ENCODE assay signal across 11 mouse cellular contexts in the genomic region with DNA sequence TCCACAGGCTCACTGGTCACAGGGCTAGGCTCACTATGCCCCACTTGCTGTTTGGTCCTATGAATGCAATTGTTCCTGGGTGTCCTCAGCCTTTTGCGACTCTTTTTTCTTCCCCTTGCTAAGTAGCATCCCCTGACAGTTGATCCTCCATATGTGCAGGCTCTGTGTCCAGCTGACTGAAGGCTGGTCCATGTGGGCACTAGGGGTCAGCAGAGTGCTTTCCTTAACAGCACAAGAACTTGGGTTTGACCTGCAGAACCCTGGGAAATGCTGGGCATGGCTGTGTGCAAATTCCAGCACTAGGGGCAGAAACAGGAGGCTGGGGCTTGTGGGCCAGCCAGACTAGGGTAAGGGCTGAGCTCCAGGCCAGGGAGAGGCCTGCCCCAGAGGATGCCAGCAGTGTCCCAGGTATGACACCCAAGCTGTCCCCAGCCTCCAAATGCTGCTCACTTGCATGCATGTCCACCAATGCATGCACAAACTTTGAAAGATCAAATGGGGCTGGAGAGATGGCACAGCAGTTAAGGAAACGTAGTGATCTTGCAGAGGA. TPM values are rescaled to one million over a fixed set of nuclear protein-coding genes. Genes with fewer than 3 reads are reported as not detected.
DNase-seq lines count a peak whose midpoint lies in the region; ATAC-seq and TF ChIP-seq lines count a peak whose summit lies in the region.
"Not testable (repeated sequence)": the region's sequence is repeated elsewhere in the genome, so short reads cannot be mapped to it uniquely, and the experiment has no call there.
"Had no signal": no experiment of that assay in that cellular context is flagged by ENCODE, and none has a peak within 500 bp of the region (broad histone marks: within the 10 kb centered on the region; RNA-seq: fewer than 3 reads in every experiment).

No protein-coding gene starts in this region.

- peak in 2 of 3 experiments; percentile 25 to 40; a peak in 4 of 6 replicates for TF ChIP-seq CTCF in MEL (IDR thresholded peaks at IDR 0.05 in 2 of 3, conservative IDR thresholded peaks at IDR 0.05 in 1 of 3; ENCODE audit: control insufficient read depth in 1 of 3, insufficient read depth in 1 of 3, low read depth in 2 of 3, low read length in 3 of 3, poor library complexity in 1 of 3, severe bottlenecking in 1 of 3)
- TF ChIP-seq CTCF in embryonic fibroblast, embryonic 13.5 days (IDR thresholded peaks at IDR 0.05; ENCODE audit: borderline replicate concordance, insufficient read depth, low read length) = peak; percentile 42; the same call in 1 of the 2 replicates
- peak; percentile 70 for TF ChIP-seq CTCF in stomach, postnatal 0 days (IDR thresholded peaks at IDR 0.05; ENCODE audit: low read depth)

- not testable (repeated sequence) for H3K79me2 ChIP-seq in MEL (ENCODE audit: control insufficient read depth, insufficient read depth, low read length, poor library complexity)

- DNase-seq in MEL (ENCODE audit: low read depth, low spot score) = peak; percentile 17
- peak; percentile 14 for DNase-seq in cerebellum, adult 11 months
- peak; percentile 27 for DNase-seq in hindbrain, embryonic 10.5 days (ENCODE audit: low spot score)
- DNase-seq in neural tube, embryonic 11.5 days (ENCODE audit: low spot score) = peak; percentile 46
- peak; percentile 67 for DNase-seq in stomach, postnatal 0 days (ENCODE audit: low spot score)

- not testable (repeated sequence) for H3K4me1 ChIP-seq in MEL (ENCODE audit: control insufficient read depth in 1 of 2, insufficient read depth in 2 of 2, low read length in 2 of 2); embryonic fibroblast, embryonic 13.5 days (ENCODE audit: control insufficient read depth, insufficient read depth, low read length); hindbrain, embryonic 10.5 days (replicated peaks); kidney, embryonic 16.5 days (ENCODE audit: insufficient read depth, low read length); lung, embryonic 16.5 days (replicated peaks; ENCODE audit: control insufficient read depth, insufficient read depth, low read length); neural tube, embryonic 11.5 days (ENCODE audit: control insufficient read depth, insufficient read depth, low read length); stomach, postnatal 0 days (replicated peaks; ENCODE audit: control insufficient read depth, insufficient read depth)

- H3K9ac ChIP-seq in MEL (ENCODE audit: control insufficient read depth, low read depth, low read length, poor library complexity, severe bottlenecking); kidney, embryonic 16.5 days (replicated peaks; ENCODE audit: low read length); lung, embryonic 16.5 days (ENCODE audit: low read length); neural tube, embryonic 11.5 days (ENCODE audit: low read length); stomach, postnatal 0 days (ENCODE audit: low read length): not testable (repeated sequence)

- not testable (repeated sequence) for H3K4me2 ChIP-seq in kidney, embryonic 16.5 days (replicated peaks; ENCODE audit: low read depth, low read length); lung, embryonic 16.5 days (ENCODE audit: low read depth, low read length); neural tube, embryonic 11.5 days (ENCODE audit: low read depth); stomach, postnatal 0 days (replicated peaks; ENCODE audit: low read depth)

- not testable (repeated sequence) for H3K27ac ChIP-seq in MEL (ENCODE audit: control insufficient read depth, low read depth, low read length); embryonic fibroblast, embryonic 13.5 days (ENCODE audit: insufficient read depth, low read length); hindbrain, embryonic 10.5 days; kidney, embryonic 16.5 days (ENCODE audit: low read length); lung, embryonic 16.5 days (ENCODE audit: low read length); neural tube, embryonic 11.5 days (ENCODE audit: low read depth, low read length); stomach, postnatal 0 days (replicated peaks)

- 54% methylated on average over 2 of the region's 2 CpGs for WGBS in hindbrain, embryonic 10.5 days
- WGBS in kidney, embryonic 16.5 days = 52% methylated on average over 2 of the region's 2 CpGs
- WGBS in lung, embryonic 16.5 days = 52% methylated on average over 2 of the region's 2 CpGs
- WGBS in neural tube, embryonic 11.5 days = 73% methylated on average over 2 of the region's 2 CpGs
- whole genome bisulfite sequencing in stomach, postnatal 0 days = 52% methylated on average over 2 of the region's 2 CpGs

- not testable (repeated sequence) for H3K36me3 ChIP-seq in MEL (ENCODE audit: control insufficient read depth in 1 of 2, insufficient read depth in 2 of 2, low read length in 2 of 2); hindbrain, embryonic 10.5 days; kidney, embryonic 16.5 days (ENCODE audit: insufficient read depth, low read length); lung, embryonic 16.5 days (ENCODE audit: control insufficient read depth, insufficient read depth, low read length); neural tube, embryonic 11.5 days (ENCODE audit: control insufficient read depth, insufficient read depth, low read length); stomach, postnatal 0 days (ENCODE audit: control insufficient read depth, insufficient read depth, low read length)

- TF ChIP-seq EP300 in MEL (IDR thresholded peaks at IDR 0.05; ENCODE audit: low read depth in 1 of 2, low read length in 2 of 2); stomach, postnatal 0 days (optimal IDR thresholded peaks at IDR 0.05): not testable (repeated sequence)

- not testable (repeated sequence) for H3K4me3 ChIP-seq in MEL (ENCODE audit: control insufficient read depth in 1 of 2, insufficient read depth in 1 of 2, low read depth in 2 of 2, low read length in 2 of 2); embryonic fibroblast, embryonic 13.5 days (ENCODE audit: insufficient read depth, low read length); hindbrain, embryonic 10.5 days; kidney, embryonic 16.5 days (ENCODE audit: low read length); lung, embryonic 16.5 days (ENCODE audit: low read length); neural tube, embryonic 11.5 days (ENCODE audit: low read depth, low read length); stomach, postnatal 0 days (ENCODE audit: low read depth, low read length)

- H3K9me3 ChIP-seq in MEL (replicated peaks; ENCODE audit: insufficient read depth, low read length); hindbrain, embryonic 10.5 days; kidney, embryonic 16.5 days (ENCODE audit: low read length); lung, embryonic 16.5 days (ENCODE audit: control insufficient read depth, low read length); neural tube, embryonic 11.5 days (ENCODE audit: control insufficient read depth, low read length); stomach, postnatal 0 days (ENCODE audit: control insufficient read depth, low read length): not testable (repeated sequence)

- H3K27me3 ChIP-seq in MEL (ENCODE audit: control insufficient read depth in 1 of 2, insufficient read depth in 2 of 2, low read length in 2 of 2); hindbrain, embryonic 10.5 days (ENCODE audit: insufficient read depth, poor library complexity, severe bottlenecking); kidney, embryonic 16.5 days (ENCODE audit: insufficient read depth, low read length); lung, embryonic 16.5 days (ENCODE audit: control insufficient read depth, insufficient read depth, low read depth, low read length); neural tube, embryonic 11.5 days (ENCODE audit: control insufficient read depth, insufficient read depth, low read length); stomach, postnatal 0 days (ENCODE audit: control insufficient read depth, insufficient read depth, low read length): not testable (repeated sequence)

- TF ChIP-seq RAD21 in MEL (IDR thresholded peaks at IDR 0.05; ENCODE audit: low read depth, low read length) = peak; percentile 11

- not testable (repeated sequence) for TF ChIP-seq POLR2A in MEL (IDR thresholded peaks at IDR 0.05; ENCODE audit: control insufficient read depth in 1 of 2, insufficient read depth in 1 of 2, low read depth in 1 of 2, low read length in 2 of 2, poor library complexity in 1 of 2); embryonic fibroblast, embryonic 13.5 days (IDR thresholded peaks at IDR 0.05; ENCODE audit: low read depth, low read length)

- peak; percentile 63; the same call in 1 of the 2 replicates for ATAC-seq in kidney, embryonic 16.5 days (ENCODE audit: low FRiP score, low TSS enrichment)
- ATAC-seq in lung, embryonic 16.5 days (ENCODE audit: low read depth) = 0 out of 2 replicates have a peak, but pooled peaks have one; percentile 43
- not testable (repeated sequence) for ATAC-seq in neural tube, embryonic 11.5 days (ENCODE audit: insufficient read depth, low FRiP score, low TSS enrichment)
- ATAC-seq in stomach, postnatal 0 days (ENCODE audit: low FRiP score, low TSS enrichment) = 0 out of 2 replicates have a peak, but pooled peaks have one; percentile 55

RNA-seq across cellular contexts. Expression of a gene that starts 25.9 kb away (rescaled TPM):
- 2.3 and 3.7 TPM in 2 replicates for total RNA-seq in MEL (2012; rRNA removed)
- polyA plus RNA-seq in MEL (2012; ENCODE audit: insufficient read depth in 1 of 2, insufficient read length in 2 of 2, low read depth in 1 of 2, low replicate concordance in 2 of 2, missing spikeins in 1 of 2) = 1 to 10 TPM in 1 of 2 experiments, not detected in 1; 6.8 TPM
- not detected in 2 replicates for polyA plus RNA-seq in embryonic fibroblast, embryonic 13.5 days (2011; ENCODE audit: insufficient read length, low read depth, missing spikeins)
- polyA plus RNA-seq in hindbrain, embryonic 10.5 days (2016; fragmentation: Nextera tagmentation; extraction: Ambion mirVana) = 16.7 and 26.9 TPM in 2 replicates
- 8.6 and 8.7 TPM in 2 replicates for polyA plus RNA-seq in kidney, embryonic 16.5 days (2015; fragmentation: Nextera tagmentation; extraction: Ambion mirVana)
- 6.5 and 8.0 TPM in 2 replicates for polyA plus RNA-seq in lung, embryonic 16.5 days (2015; fragmentation: Nextera tagmentation; extraction: Ambion mirVana)
- 12.3 and 12.4 TPM in 2 replicates for polyA plus RNA-seq in neural tube, embryonic 11.5 days (2014; fragmentation: Nextera tagmentation; extraction: Ambion mirVana)
- polyA plus RNA-seq in stomach, postnatal 0 days (2015; fragmentation: Nextera tagmentation; extraction: Ambion mirVana) = 4.8 and 5.9 TPM in 2 replicates
- total RNA-seq: gastrocnemius, adult 18-20 months had no signal
- polyA plus RNA-seq: myocyte had no signal

RNA-seq across cellular contexts. Expression of a gene that starts 49.8 kb away (rescaled TPM):
- total RNA-seq in MEL (2012; rRNA removed) = 0.10 and 0.19 TPM in 2 replicates
- polyA plus RNA-seq in MEL (2012; ENCODE audit: insufficient read depth in 1 of 2, insufficient read length in 2 of 2, low read depth in 1 of 2, low replicate concordance in 2 of 2, missing spikeins in 1 of 2) = under 1 TPM in 1 of 2 experiments, not detected in 1; 0.84 TPM
- polyA plus RNA-seq in embryonic fibroblast, embryonic 13.5 days (2011; ENCODE audit: insufficient read length, low read depth, missing spikeins) = 0.67 and 1.1 TPM in 2 replicates
- polyA plus RNA-seq in hindbrain, embryonic 10.5 days (2016; fragmentation: Nextera tagmentation; extraction: Ambion mirVana) = 0.64 and 1.0 TPM in 2 replicates
- polyA plus RNA-seq in kidney, embryonic 16.5 days (2015; fragmentation: Nextera tagmentation; extraction: Ambion mirVana) = 3.3 and 4.2 TPM in 2 replicates
- 4.4 and 4.6 TPM in 2 replicates for polyA plus RNA-seq in lung, embryonic 16.5 days (2015; fragmentation: Nextera tagmentation; extraction: Ambion mirVana)
- 0.33 and 0.59 TPM in 2 replicates for polyA plus RNA-seq in neural tube, embryonic 11.5 days (2014; fragmentation: Nextera tagmentation; extraction: Ambion mirVana)
- polyA plus RNA-seq in stomach, postnatal 0 days (2015; fragmentation: Nextera tagmentation; extraction: Ambion mirVana) = 35.9 and 36.9 TPM in 2 replicates
- polyA plus RNA-seq: G1E had no signal

Comparison
In these comparisons a context has a peak if more than half of its experiments do, and no peak if none do; other contexts are left out.
1. DNase-seq: peak in every context shown above with its lines; median percentile 67 in stomach, postnatal 0 days; 46 in neural tube, embryonic 11.5 days; 27 in hindbrain, embryonic 10.5 days; 17 in MEL; 14 in cerebellum, adult 11 months.